Mouse (Mus musculus) left cerebral cortex, postnatal 14 days (tissue): ENCODE results near the gene Aptx. TPM values are rescaled to one million over a fixed set of nuclear protein-coding genes. Genes with fewer than 3 reads are reported as not detected.

ENCODE experiments used
- DNase-seq, 2 experiments: peaks; one replicate each; pipeline ENCODE4 v3.0.0; 2021 to 2022; ENCODE audit warnings: low spot score in 2 of 2, mixed read lengths in 1 of 2
- intact Hi-C: fragments of 180-260 bp; cut with DNase I; formaldehyde crosslinking; loops from one replicate; pipeline ENCODE4 v1.15.1; 2025
- long read RNA-seq, 2 experiments: library from polyadenylated mRNA; stranded (forward); transcript quantifications; one replicate each; pipeline ENCODE4 v2.0.0; 2021
- total RNA-seq, 2 experiments: library from RNA; stranded (reverse); gene quantifications; 2 replicates each; pipeline ENCODE4 v1.2.3; 2021

The Aptx gene
- 10 to 100 TPM; 26.1 to 27.6 TPM for total RNA-seq
- long read RNA-seq, experiment 1, full-length matches to known transcripts = 10 of 22 reads
- long read RNA-seq, experiment 1, partial matches to known transcripts = 3 of 22 reads
- long read RNA-seq, experiment 1, other reads (novel, unspliced or antisense) = 9 of 22 reads
- long read RNA-seq, experiment 2, full-length matches to known transcripts = 16 of 29 reads
- long read RNA-seq, experiment 2, partial matches to known transcripts = 4 of 29 reads
- long read RNA-seq, experiment 2, other reads (novel, unspliced or antisense) = 9 of 29 reads

DNA sequence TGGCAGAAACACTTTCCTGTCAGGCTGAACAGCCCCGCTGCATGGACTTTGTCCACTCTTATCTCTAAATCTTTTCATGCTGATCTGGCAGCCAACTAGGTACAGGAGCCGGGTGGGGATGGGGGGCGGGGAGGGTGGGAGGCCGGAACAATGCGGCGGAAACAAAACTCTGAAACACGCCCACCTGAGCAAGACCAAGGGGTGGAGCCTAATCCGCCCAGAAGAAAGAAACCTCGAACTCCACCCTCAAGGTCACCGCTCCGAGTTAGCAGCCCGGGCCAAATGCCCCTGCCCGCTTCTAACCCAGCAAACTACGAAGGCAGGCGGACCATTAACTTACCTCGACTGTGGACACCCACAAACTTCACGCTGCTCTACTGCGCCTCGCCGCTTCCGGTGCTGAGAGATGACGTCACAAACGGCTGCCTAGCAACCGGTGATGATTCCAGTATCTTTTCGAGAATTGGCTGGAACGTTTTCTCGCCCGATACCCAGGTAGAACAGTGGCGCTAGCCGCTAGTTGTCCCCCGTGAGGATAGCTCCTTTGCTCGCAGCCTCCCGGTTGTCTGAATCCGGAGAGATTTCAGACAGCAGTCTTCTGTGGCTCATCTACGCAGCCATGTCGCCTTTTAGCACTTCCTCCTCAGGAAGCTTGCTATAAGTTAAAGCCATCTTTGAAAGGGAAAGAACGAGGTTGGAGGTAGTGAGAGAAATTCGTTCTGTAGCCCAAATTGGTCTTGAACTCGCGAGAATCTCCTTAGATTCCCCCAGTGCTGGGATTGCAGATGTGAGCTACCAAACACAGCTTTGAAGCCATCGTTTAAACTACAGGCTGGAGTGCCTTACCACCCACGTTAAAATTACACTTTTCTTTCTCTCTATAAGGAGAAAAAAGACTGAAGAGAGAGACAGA is at the start of gene Aptx:
Gene Aptx, minus strand, starts transcription at position 398 of the 913 bp plus-strand sequence.
- peak; percentile 97 for DNase-seq
- intact Hi-C loops = loop anchor here (2.0 kb wide), 1 partner anchor 20 kb away; the partner anchor contains the start of gene Dnaja1

DNA sequence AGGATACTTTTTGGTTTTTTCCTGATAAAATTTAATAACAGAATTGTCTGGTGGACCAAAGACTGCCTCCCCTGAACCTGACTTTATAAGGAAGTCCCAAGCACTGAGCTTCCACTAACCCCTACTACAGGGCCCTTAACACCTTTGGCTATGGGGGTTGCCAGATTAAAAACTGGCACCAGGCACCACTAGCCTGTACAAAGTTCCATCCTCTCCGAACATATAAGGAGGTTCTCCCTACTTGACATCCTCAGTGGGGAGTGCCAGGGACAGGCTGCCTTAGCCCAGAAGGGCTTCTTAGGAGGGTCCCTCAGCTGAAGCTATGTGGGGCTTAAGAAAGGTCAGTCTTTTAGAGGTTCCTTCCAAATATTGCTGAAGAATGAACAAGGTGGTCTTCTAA is 32.4 kb upstream of the Aptx start:
- intact Hi-C loops = no loop called here
- no peak for DNase-seq

DNA sequence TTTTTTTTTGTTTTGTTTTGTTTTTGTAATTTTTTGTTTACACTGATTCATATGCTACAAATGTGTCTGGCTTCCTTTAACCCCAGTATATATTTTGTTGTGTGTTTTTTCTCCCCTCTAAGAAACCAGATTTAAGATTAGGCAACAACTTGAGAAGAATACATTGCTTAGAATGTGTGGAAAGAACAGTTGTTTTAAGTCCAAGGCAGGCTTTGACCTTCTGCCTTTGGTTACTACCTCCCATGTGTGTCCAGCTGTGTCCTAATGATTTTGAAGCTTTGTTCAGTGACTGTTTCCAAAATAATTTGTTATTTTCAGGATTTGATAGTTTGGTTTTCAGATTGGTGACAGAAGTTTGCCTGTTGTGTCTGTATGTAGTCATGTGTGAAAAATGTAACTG is 28.3 kb upstream of the Aptx start:
- intact Hi-C loops = no loop called here
- no peak for DNase-seq

DNA sequence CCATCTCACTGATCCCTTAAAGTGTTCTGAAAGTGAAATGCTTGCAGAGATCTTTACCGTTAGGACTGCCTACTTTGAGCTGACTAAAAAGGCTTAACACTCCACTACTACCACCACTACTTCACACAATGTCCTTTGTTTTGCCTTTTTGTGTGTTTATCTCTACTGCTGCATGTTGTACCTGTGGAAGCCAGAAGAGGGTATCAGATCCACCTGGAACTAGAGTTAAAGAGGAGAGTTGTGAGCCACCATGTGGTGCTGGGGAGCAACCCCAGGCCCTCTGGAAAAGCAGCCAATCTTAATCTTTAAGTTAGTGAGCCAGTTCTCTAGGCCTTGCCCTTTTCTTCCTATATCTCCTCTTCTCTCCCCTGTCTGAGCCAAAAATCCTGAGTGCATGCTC is 24.3 kb upstream of the Aptx start:
- intact Hi-C loops = no loop called here
- no peak for DNase-seq

DNA sequence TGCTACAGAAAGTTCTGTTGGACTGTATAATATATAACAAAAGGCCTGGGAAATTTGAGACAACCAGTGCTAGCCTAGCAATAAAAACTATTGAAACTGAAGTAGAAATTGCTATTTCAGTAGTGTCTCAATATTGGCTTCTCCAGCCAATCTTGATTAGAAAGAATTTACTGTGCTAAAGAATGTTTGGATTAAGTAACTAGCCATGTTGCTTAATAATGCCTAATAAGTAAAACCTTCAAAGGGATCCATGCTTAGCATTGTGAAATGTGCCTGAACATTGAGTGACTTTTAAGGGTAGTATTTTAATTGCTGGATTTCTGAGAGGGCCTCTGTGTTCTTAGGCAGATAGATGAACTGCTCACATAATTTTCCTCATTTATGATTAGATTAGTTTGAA is 22.6 kb upstream of the Aptx start:
- intact Hi-C loops = no loop called here
- no peak for DNase-seq

DNA sequence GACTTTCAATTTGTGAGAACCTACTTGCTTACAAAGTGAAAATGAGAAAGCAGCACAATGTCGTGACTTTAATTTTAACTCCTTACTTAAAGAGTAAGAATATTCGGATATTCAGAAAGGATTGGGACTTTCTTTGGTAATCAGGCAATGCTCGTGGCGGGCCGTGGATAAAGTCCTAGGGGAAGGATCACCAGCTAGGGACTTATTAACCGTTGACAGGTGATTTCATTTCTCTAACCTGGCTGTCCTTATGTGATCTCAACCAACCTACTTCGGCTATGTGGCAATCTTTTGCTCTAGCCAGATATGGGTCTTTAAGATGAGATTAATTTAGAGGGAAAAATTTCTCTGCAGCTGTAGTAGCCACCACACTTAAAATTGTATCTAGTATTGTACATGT is 22.1 kb upstream of the Aptx start:
- DNase-seq = no peak
- intact Hi-C loops = no loop called here

DNA sequence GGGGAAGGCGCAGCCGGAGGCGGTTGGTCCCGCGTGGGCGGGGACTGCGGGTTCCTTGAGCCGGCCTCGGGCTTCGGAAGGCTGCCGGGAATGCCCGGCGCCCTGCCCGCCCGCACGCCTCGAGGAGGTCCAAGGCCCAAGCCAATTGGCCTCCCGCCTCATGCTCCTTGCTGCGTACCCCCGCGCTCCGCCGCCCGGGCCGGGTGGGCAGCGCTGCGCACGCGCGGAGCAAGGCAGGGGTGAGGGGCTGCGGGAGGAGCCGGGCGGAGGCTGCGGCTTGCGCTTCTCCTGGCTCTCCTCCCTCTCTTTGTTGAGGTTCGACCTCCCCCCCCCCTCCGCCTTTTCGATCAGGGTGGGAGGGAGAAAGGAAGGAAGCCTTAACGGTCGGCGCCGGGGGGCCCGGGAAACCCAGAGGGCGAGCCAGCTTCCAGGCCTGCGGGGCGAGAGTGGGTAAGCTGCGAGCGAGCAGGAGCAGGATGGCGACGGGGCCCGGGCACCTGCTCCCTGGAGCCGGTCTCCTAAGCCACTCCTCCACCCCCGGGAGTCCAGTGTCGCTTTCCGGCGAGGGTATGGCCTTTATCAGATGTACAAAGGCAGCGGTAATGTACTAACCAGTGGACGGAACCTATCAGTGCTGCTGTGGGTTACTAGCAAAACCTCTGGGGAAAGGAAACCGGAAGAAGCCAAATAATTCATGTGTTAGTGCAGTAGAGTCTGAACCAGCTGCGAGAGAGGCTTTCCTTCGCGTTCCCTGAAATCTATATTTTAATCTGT is 19.9 kb upstream of the Aptx start:
- peak; percentile 78 to 80 for DNase-seq
- intact Hi-C loops = loop anchor here (2.0 kb wide), 1 partner anchor 20 kb away; the partner anchor contains the start of gene Aptx

DNA sequence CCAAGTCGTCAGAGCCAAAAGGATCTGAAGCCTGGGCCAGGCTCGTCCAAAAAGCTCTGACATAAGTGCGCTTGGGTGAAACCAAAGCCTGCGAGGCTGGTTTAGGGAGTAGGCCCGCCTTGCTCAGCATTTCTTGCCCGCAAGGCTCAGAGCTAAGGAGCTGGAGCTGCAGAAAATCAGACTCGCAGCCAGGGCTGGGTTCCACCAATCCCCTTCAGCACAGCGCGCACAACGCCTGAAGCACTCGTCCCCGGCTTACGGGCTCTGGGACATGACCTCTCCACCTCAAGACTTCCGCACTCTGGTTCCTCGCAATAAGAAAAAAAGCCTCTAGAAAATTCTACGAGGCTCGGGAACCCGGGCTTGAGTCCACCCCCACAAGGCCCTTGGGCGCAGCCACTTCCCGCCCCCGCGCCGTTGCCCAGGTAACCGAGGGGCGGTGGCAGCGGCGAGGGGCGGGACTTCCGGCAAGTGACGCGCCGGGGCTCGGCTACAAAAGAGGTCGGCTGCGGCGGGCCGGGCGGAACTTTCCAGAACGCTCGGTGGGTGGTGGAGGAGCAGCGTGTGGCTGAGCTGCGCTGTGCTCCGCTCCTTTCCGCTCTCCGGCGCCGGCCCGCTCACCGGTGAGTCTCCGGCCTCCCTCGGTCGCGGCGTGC is 19.1 kb upstream of the Aptx start, which contains the start of gene Dnaja1:
Gene Dnaja1, plus strand, starts transcription at position 140 of the 656 bp plus-strand sequence.
- DNase-seq = peak; percentile 97 to 98
- intact Hi-C loops = loop anchor here (2.0 kb wide), 1 partner anchor 19 kb away; the partner anchor contains the start of gene Aptx

DNA sequence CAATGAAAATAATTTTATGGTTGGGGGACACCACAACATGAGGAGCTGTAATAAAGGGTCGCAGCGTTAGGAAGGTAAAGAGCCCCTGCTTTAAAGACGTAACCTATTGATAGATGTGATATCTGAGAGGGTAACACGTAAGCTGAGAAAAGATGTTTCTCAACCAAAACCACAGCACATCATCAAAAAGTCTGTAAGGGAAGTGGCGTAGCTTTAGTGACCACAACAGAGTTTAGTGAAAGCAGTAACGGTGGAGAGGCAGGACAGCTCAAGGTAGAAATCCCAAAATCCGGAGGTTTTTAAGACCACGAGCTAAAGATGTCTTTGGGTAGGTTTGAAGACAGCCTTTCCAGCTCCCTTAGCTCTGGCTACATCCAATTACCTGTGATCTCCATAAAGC is 17.9 kb upstream of the Aptx start:
- DNase-seq = no peak
- intact Hi-C loops = no loop called here

DNA sequence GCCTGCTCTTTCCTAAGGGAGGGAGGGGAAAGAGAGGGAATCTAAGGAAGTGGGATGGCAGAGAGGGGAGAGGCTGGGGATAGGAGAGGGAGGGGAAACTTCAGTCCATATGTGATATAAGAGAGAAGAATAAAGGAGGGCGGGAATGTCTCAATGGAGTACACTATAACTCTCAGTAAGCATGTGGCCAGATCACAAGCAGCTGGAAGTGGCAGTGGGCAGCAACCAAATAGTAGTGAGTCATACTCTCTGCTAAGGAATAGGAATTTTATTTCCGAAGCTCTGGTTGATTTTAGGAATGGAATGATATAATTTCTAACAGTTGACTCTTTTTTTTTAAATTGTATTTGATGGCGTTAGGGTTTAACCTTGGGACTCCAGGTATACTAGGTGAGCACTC is 14.1 kb upstream of the Aptx start:
- intact Hi-C loops = no loop called here
- no peak for DNase-seq

DNA sequence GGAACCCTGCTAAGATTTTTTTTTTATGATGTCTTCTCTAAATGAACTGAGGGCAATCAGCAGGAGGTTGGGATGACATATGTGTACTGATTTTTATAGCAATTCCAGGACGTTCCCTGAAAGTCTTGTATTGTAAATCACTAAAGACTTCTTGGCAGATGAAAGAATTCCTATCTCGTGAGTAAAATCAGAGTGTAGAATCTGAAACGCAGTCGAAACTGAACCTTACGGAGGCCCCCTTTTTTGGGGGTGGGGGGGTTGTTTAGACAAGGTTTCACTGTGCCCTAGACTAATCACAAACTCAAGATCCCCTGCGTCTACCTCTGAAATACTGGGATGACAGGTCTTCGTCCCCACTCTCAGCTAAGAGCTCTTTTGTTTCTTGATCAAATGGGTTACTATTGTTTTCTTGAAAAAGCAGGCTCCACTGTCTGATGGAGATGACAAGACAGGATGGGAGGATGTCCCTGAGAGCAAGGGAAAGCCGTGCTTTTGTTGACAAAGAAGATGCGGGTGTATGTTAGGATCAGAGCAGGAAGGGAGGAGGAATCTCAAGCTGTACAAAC is 799 bp upstream of the Aptx start:
- DNase-seq = peak in 1 of 2 experiments; percentile 33
- intact Hi-C loops = loop anchor here (2.0 kb wide), 1 partner anchor 19 kb away; the partner anchor contains the start of gene Dnaja1

DNA sequence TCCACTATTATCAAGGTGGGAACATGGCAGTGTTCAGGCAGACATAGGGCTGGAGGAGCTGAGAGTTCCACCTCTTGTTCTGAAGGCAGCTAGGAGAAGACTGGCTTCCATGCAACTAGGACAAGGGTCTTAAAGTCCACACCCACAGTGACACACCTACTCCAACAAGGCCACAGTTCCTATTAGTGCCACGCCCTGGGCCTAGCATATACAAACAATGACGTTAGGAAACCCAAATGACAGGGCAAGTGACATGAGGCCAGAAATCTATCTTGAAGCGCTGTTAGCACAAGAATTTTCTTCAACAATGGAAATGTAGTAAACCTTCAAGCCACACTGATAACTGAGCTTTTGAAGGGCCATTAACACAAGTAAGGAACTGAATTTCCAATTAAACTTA is 1.2 kb downstream of the Aptx start:
- intact Hi-C loops = loop anchor here (2.0 kb wide), 1 partner anchor 21 kb away; the partner anchor contains the start of gene Dnaja1
- DNase-seq = no peak

DNA sequence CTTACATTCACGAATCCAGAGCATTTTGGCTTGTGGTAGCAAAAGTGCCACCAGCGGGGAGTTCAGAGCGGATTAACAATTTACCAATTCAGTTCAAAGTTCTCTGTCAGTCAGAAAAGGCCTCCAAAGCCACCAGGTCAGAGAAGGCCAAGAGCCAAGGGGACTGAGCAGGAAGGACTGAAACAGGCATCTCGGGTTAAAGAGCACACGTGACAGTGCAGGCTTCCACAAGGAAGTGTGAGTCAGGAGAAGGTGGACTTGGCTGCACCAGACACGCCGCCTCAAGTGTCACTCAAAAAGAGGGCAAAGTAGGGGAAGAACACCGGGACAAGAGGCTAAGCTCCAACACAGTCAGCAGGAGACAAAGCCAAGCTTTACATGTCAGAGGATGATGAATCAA is 2.8 kb downstream of the Aptx start:
- DNase-seq = no peak
- intact Hi-C loops = no loop called here

DNA sequence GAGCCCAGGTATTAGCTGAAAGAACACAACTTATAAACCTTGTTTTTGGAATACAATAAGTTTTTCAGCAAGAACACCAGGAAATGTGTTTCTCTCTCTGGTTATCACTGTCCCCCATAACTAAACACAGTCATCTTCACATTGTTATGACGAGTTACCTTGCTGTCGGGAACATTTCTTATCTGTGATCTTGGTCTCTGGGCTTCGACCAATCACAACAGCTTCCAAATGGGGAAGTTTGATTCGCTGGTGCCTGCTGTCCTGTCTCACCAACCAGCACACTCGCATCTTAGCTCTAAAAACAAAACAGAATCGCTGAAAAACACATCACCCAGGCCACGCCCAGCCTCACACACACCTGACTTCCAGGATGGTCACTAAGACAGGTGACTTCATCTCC is 5.9 kb downstream of the Aptx start:
- DNase-seq = no peak
- intact Hi-C loops = no loop called here

DNA sequence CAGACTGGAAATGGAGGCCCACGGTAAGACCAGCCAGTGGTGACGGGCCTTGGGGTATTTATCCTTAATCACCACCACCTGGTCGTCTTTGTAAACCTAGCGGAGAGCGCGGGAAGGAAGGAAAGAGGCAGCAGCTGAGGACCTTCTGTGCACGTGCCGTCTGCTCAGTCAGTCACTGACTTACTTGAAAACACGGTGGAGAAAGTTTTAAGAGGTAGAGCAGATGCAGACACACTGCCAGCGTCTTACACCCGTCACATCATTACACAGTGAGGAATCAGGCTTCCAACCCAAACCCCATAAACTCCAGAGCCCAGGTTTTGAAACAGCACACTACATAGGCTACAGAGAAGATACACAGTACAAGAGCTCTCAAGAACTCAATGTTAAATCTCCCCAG is 11.9 kb downstream of the Aptx start:
- DNase-seq = no peak
- intact Hi-C loops = no loop called here

DNA sequence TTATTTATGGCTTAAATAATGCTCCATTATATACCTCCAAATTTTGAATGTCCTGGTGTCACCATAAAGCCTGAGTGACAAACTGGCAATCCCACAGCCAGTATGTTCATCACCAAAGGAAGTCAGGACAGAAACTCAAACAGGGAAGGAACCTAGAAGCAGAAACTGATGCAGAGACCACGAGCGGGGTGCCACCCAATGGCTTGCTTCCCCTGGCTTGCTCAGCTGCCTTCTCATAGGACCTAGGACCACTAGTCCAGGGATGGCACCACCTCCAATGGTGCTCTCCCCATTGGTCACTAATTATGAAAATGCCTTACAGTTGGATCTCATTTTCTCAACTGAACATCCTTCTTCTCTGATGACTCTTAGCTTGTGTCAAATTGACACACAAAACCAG is 19.7 kb downstream of the Aptx start:
- DNase-seq = no peak
- intact Hi-C loops = loop anchor here (2.0 to 5.0 kb wide), 3 partner anchors 383 to 551 kb away; no protein-coding TSS in a partner anchor

DNA sequence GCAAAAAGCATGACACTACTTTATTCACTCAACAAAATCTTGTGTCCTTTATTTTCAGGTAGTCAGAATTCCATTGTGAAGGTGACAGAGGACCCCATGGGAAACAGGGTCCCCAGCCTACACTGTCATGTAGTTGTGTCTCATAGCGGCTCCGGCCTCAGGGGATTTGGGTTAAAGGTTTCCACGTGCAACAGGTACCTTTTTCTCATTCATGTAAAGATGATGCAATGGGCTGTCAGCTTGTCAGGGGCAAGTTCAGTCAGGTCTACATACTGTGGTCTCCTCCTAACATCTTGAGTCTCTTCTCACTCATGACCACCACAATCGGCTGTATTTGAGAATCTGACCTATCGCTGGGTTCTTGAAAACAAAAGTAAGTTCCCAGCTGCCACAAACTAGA is 20.6 kb downstream of the Aptx start:
- intact Hi-C loops = loop anchor here (2.0 to 5.0 kb wide), 3 partner anchors 382 to 550 kb away; no protein-coding TSS in a partner anchor

DNA sequence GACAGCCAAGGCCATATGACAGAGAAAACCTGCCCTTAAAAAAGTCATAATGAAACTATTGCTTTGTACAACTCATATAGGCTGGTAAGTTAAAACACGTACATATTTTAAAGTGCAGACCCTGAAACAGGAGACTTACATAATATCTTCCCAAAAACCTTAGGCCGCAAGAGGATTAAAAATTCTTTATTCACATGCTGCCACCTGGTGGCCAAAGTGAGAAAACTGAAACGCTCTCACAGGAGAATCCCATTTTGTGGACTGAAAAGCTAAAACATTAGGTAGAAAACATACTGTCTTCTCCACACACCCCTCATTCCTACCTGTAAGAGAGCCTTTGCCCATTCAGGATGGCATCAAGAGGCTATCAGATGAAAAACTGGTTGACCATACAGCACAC is 21.1 kb downstream of the Aptx start:
- DNase-seq = peak; percentile 74 to 86
- intact Hi-C loops = loop anchor here (2.0 to 5.0 kb wide), 3 partner anchors 381 to 550 kb away; no protein-coding TSS in a partner anchor

More for the DNA sequence above, 20.6 kb downstream of the Aptx start:
- DNase-seq = no peak
